Mouse (Mus musculus): ENCODE measurements at regions not wholly inside any gene's neighbourhood (a gene's known extent, or its start where the extent isn't known, plus 50 kb on each side); places are given as distances from the start of the nearest gene placed in this dataset.

- no peak for DNase-seq (ENCODE audit: low spot score)
Observed at GRCm38 (mm10) chr2:171675411-171675810, 367.9 kb downstream of the Cbln4 start.

- no peak for DNase-seq (ENCODE audit: low spot score)
Observed at GRCm38 (mm10) chr2:171670945-171671547, 372.2 kb downstream of the Cbln4 start.

- DNase-seq (ENCODE audit: low spot score): no peak
Observed at GRCm38 (mm10) chr2:171668791-171669645, 374.2 kb downstream of the Cbln4 start.

- DNase-seq (ENCODE audit: low spot score): no peak
Observed at GRCm38 (mm10) chr2:171662571-171662970, 380.7 kb downstream of the Cbln4 start.

DNA sequence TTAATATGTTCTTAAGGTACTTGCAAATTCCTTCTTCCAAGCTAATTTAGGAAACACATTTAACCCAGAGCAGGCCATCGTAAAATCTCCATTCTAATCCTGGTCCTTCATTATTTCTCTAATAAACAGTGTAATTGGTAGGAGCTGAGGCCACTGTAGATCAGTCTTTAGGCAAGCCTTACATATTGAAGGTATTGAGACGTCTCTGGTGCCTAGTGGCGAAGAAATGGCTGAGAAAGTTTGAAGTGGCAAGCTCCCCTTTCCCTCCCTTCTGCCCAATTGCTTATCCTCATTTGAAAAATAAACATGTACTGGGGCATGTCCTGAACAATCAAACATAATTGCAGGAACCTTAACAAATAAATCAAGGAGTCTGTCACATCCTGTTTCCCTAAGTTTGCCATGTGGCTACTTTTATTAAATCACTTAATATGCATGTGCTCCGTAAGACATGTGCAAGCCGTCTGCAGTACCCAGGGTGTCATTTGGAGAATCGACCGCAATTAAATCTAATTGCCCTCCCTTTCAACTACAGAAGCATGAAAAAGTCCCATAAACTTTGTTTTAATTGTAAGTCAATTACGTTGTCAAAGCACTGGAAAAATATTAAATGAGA, 381.3 kb downstream of the Cbln4 start:
- DNase-seq (ENCODE audit: low spot score): no peak

DNA sequence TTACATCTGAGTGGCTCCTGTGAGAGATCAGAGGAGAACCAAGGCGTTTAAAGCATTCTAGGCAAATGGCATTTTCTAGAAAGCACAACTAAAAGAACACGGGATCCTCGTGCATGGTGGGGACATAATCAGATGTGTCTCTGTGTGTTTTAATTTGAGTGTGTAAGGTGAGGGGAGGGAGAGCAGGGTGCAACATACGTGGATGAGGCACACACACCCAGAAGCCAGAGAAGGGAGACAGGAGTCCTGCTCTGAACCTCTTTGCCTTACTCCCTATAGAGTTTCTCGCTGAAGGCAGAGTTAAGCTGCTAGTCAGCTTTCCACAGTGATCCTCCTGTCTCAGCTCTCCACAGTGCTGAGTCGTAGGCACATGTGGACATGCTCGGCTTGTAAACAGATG, 386.1 kb downstream of the Cbln4 start:
- no peak for DNase-seq (ENCODE audit: low spot score)

- no peak for DNase-seq (ENCODE audit: low spot score)
Observed at GRCm38 (mm10) chr2:171641730-171642129, 401.5 kb downstream of the Cbln4 start.

GRCm38 (mm10) chr2:171640478-171640877, 402.8 kb downstream of the Cbln4 start:
- DNase-seq (ENCODE audit: low spot score): no peak

DNA sequence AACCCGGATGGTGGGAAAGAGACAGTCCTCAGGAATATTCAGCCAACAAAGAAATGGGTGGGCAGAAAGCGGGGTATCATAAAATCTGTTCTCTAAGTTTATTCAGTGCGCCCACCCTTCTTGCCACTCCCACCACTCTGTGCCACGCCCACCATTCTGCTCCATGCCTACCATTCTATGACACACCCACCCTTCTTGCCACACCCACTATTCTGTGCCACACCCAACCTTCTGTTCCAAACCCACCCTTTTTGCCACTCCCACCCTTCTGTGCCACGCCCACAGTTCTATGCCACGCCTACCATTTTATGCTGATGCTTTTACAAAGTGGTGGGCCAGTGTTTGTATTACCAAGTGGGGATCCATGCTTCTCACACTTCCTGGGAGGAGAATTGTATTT, 404.3 kb downstream of the Cbln4 start:
- no peak for DNase-seq (ENCODE audit: low spot score)

- DNase-seq (ENCODE audit: low spot score): no peak
Observed at GRCm38 (mm10) chr2:171636837-171637236, 406.4 kb downstream of the Cbln4 start.

DNA sequence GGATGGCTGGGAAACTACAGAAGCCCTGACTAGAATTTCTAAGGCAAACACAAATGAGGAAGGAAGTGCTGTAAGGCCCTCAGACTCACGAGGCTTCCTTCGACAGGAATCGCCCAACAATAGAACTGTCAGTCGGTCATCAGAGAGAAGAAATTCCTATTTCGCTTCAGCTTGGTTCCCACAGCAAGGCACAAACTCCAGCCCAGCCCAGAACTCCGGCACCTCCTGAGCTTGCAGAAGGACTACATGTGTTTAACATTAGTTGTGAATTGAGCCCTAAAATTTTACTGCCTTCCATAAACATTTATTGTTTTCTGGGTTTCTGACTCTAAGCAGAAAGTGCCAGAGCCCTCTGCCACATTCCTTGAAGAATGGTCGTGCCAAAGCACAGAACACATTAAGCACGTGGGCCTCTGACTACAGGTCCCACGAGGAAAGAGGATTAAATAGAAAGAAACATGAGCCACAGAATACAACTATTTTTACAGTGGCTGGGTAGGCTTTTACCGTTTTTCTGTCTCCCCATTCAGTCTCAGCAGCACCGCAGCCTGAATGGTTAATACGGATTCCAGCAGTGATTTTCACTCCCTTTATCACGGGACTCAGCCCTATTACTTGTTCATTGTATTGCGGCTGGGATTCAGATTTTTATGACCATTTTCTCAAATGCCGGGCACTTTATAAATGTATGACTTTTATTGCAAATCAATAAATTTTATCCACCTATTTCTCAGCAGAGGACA, 409.7 kb downstream of the Cbln4 start:
- DNase-seq (ENCODE audit: low spot score): no peak

- DNase-seq (ENCODE audit: low spot score): no peak
Observed at GRCm38 (mm10) chr2:171630101-171630715, 413.1 kb downstream of the Cbln4 start.

GRCm38 (mm10) chr2:171628182-171628850, 414.9 kb downstream of the Cbln4 start:
- no peak for DNase-seq (ENCODE audit: low spot score)

DNA sequence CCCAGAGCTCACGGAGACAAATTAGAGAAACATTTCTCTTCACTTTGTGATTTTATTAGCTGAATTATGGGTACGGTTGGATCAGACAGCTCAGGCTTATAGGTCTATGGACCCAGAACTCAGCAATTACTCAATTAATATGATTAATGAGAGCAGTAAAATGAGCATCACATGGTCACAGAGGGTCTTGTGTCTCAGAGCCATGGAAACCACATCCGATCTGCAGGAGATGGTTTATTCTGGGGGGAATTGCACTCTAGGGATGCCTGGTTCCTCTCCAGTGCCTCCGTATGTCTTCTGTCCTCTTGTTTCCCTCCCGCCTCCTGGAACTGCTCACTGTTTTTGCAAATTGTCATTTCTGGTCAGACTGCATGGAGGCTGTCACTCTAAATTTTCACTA, 422.6 kb downstream of the Cbln4 start:
- DNase-seq (ENCODE audit: low spot score): no peak

DNA sequence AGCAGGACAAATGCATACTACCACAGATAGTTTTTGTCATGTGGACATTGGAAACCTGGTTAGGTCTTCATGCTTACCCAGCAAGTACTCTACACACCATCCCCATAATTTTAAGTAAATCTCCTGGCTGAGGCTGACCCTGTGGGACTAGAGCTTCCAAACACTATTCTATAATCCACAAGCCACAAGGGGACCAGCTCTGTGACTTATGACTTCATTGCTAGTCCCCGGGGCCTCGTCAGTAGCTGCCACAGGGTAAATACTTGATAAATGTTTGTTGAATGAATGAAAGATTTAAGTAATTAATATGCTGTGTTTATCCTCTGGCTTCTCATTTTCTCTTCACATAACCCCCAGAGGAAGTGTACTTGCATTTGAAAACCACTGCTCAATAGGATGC, 423.0 kb downstream of the Cbln4 start:
- DNase-seq (ENCODE audit: low spot score): no peak

- no peak for DNase-seq (ENCODE audit: low spot score)
Observed at GRCm38 (mm10) chr2:171618771-171619170, 424.5 kb downstream of the Cbln4 start.

DNA sequence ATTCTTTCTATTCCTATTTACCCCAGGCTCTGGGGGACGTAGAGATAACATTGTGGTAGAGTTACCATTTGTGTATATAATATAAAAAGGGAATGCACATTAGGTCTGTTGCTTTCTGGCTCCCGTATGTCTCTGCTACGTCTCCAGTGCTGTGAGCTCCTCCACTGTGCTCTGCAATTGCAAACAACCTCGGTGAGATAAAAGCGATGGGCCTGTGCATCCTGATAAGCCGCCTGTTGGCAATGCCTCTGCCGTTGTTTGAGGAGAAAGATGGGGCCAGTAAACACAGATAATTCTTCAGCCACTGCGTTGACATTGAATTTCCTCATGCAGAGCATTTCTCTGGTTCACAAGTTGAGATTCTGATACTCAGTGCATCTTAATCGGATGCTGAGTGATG, 424.9 kb downstream of the Cbln4 start:
- no peak for DNase-seq (ENCODE audit: low spot score)

GRCm38 (mm10) chr2:171615462-171615861, 427.8 kb downstream of the Cbln4 start:
- DNase-seq (ENCODE audit: low spot score): no peak

DNA sequence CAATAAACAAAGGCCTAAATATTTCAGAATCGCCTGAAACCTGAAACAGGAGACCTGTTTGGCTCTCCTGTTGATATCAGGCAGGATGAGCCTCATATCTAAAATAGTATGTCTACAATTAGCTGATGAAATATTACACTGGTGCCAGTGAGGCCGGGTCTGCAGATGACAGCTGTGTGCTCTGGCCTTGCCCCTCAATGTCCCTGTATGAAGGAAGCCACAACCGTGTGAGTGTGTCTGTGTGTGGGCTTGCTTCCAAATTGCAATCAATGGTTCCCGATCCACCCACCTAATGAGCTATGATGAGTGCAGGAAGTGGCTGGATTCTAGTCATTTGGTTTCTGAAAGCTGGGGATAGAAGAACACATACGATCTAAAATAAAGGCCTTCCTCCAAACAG, 438.2 kb downstream of the Cbln4 start:
- no peak for DNase-seq (ENCODE audit: low spot score)

GRCm38 (mm10) chr2:171595240-171595639, 448.0 kb downstream of the Cbln4 start:
- DNase-seq (ENCODE audit: low spot score): no peak

GRCm38 (mm10) chr2:171593884-171594283, 449.4 kb downstream of the Cbln4 start:
- no peak for DNase-seq (ENCODE audit: low spot score)

DNA sequence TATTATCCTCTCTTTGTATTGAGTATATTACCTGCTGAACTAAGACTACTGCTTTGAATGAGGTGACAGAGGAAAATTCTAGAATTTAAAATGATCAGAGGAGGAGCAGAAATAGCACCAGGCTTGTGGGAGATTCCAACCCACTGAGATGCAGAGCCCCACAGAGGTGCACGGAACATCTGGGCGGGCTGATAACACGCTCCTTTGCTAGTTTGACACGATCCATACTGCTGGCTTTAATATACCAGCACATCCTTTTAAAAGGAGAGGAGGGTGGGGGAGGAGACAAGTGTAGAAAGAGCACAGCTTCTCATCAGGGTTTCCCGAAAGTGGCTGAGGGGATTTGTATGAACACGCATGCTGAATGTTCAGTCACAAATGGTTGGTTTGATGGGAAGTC, 451.0 kb downstream of the Cbln4 start:
- no peak for DNase-seq (ENCODE audit: low spot score)
